Mouse (Mus musculus) WW6 (cell line): Measurements from ENCODE around the gene Gid8.

ENCODE experiments used
- DNase-seq: peaks from one replicate; pipeline ENCODE4 v3.0.0-alpha.2; 2013; ENCODE audit warnings: low read depth, low spot score

The Gid8 gene

GRCm38 (mm10) chr2:180709923-180710272 lies at the start of gene Gid8, which contains the start of gene Dido1:
Gid8 (plus strand) TSS chr2:180710117.
Dido1 (minus strand) TSS chr2:180709999.
- peak; percentile 94 for DNase-seq

- DNase-seq = no peak
Observed at GRCm38 (mm10) chr2:180660521-180660920, 49.4 kb upstream of the Gid8 start.

- no peak for DNase-seq
Observed at GRCm38 (mm10) chr2:180662008-180662407, 47.9 kb upstream of the Gid8 start.

GRCm38 (mm10) chr2:180676706-180677105 lies 33.2 kb upstream of the Gid8 start:
- no peak for DNase-seq

- DNase-seq = peak; percentile 50
Observed at GRCm38 (mm10) chr2:180678609-180679140, 31.2 kb upstream of the Gid8 start.

- DNase-seq = no peak
Observed at GRCm38 (mm10) chr2:180681225-180681624, 28.7 kb upstream of the Gid8 start.

GRCm38 (mm10) chr2:180683524-180683923 lies 26.4 kb upstream of the Gid8 start:
- DNase-seq = no peak

- no peak for DNase-seq
Observed at GRCm38 (mm10) chr2:180684031-180684430, 25.9 kb upstream of the Gid8 start.

- DNase-seq = no peak
Observed at GRCm38 (mm10) chr2:180689841-180690240, 20.1 kb upstream of the Gid8 start.

- DNase-seq = no peak
Observed at GRCm38 (mm10) chr2:180692630-180693029, 17.3 kb upstream of the Gid8 start.

GRCm38 (mm10) chr2:180695176-180695575 lies 14.7 kb upstream of the Gid8 start:
- DNase-seq = no peak

- no peak for DNase-seq
Observed at GRCm38 (mm10) chr2:180700457-180700856, 9.5 kb upstream of the Gid8 start.

GRCm38 (mm10) chr2:180701053-180701766 lies 8.7 kb upstream of the Gid8 start:
- DNase-seq = no peak

- DNase-seq = no peak
Observed at GRCm38 (mm10) chr2:180701767-180702621, 7.9 kb upstream of the Gid8 start.

GRCm38 (mm10) chr2:180702701-180703149 lies 7.2 kb upstream of the Gid8 start:
- no peak for DNase-seq

- no peak for DNase-seq
Observed at GRCm38 (mm10) chr2:180703175-180703574, 6.7 kb upstream of the Gid8 start.

- DNase-seq = no peak
Observed at GRCm38 (mm10) chr2:180703645-180704359, 6.1 kb upstream of the Gid8 start.

GRCm38 (mm10) chr2:180704591-180704990 lies 5.3 kb upstream of the Gid8 start:
- DNase-seq = no peak

- no peak for DNase-seq
Observed at GRCm38 (mm10) chr2:180705066-180705465, 4.9 kb upstream of the Gid8 start.

- DNase-seq = no peak
Observed at GRCm38 (mm10) chr2:180705975-180706374, 3.9 kb upstream of the Gid8 start.

- no peak for DNase-seq
Observed at GRCm38 (mm10) chr2:180709023-180709922, 644 bp upstream of the Gid8 start.
